Mouse (Mus musculus) bone marrow, adult 2 months (tissue): Measurements from ENCODE around the gene Abt1.

Source experiments
- CTCF ChIP-seq: fragments of 200-500 bp; IDR thresholded peaks from 2 replicates; pipeline ENCODE4 v1.5.1; 2011; ENCODE audit warnings: low read length, control low read depth; ENCODE audit not compliant: control insufficient read depth, insufficient read depth
- POLR2A ChIP-seq: fragments of 200-500 bp; IDR thresholded peaks from 2 replicates; pipeline ENCODE4 v1.6.1; 2011; ENCODE audit warnings: low read depth, mild to moderate bottlenecking, control low read depth, low read length, borderline replicate concordance; ENCODE audit not compliant: control insufficient read depth

GRCm38 (mm10) chr13:23429771-23430380, 6.2 kb upstream of the Abt1 start:
- no peak for TF ChIP-seq CTCF
- no peak for TF ChIP-seq POLR2A
